Mouse (Mus musculus) erythroblast, adult 5-6 weeks (primary cell): Measurements from ENCODE around the gene Cyth3. TPM values are rescaled to one million over a fixed set of nuclear protein-coding genes. Genes with fewer than 3 reads are reported as not detected.

Experiments used
- ATAC-seq: replicated peaks from 2 replicates; pipeline ENCODE4 v1.8.0; 2016; ENCODE audit warnings: moderate number of reproducible peaks, mild to moderate bottlenecking, moderate TSS enrichment, inconsistent platforms; ENCODE audit not compliant: poor library complexity, low FRiP score, severe bottlenecking
- total RNA-seq, 2 experiments: library from RNA; stranded (forward) in 1 of 2; stranded (reverse) in 1 of 2; fragments of 150-400 nt in 1 of 2; fragments of 200-764, 138-1000 nt in 1 of 2; gene quantifications; 2 replicates each; pipeline versions ENCODE4 v1.2.3 to v1.2.4; 2015 to 2017; ENCODE audit warnings: low replicate concordance in 2 of 2

Cyth3 gene
- total RNA-seq, 2 experiments from 2014 or later: 106 to 145 TPM

DNA sequence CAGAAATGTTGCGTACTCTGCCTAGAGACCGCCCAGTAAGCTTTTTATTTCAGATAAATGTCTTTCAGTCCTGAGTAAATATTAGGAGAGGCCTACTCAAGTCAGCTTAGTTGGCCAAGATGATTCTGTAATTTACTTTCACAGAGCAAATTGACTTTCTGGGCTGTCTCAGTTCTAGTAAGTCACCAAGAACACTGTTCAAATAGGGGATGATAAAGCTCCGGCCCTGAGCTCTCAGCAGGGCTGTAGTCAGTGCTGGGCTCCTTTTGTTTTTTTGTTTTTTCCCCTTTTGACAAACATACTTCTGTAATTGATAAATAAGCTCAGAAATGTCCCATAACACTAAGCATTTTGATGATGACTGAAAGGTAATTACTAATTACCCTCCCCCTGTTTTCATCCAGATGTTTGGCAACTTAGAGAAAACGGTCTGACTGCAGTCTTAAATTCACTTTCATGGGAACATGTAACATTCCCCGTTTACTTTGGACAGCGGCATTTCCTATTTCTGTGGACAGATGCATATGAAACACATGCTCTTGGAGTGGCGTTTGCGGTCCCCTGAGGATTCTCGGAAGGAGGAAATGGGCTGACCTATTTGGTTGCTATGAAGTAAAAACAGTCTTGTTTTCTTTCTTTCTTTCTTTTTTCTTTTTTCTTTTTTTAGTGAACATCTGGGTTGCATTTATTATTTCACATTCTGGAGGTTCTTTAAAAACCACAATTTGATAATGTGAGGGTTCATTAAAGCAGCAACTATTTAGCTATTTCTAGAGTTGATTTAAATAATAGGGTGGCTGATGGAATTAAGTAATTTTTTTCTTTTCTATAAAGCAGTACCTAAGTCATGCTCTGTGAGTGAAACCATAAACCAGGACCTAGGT, 10.7 kb downstream of the Cyth3 start:
- ATAC-seq: 0 out of 2 replicates have a peak, but pooled peaks have one; percentile 27

GRCm38 (mm10) chr5:143633558-143633871, 11.3 kb downstream of the Cyth3 start:
- peak; percentile 81 for ATAC-seq

GRCm38 (mm10) chr5:143633877-143634276, 11.6 kb downstream of the Cyth3 start:
- ATAC-seq: no peak

DNA sequence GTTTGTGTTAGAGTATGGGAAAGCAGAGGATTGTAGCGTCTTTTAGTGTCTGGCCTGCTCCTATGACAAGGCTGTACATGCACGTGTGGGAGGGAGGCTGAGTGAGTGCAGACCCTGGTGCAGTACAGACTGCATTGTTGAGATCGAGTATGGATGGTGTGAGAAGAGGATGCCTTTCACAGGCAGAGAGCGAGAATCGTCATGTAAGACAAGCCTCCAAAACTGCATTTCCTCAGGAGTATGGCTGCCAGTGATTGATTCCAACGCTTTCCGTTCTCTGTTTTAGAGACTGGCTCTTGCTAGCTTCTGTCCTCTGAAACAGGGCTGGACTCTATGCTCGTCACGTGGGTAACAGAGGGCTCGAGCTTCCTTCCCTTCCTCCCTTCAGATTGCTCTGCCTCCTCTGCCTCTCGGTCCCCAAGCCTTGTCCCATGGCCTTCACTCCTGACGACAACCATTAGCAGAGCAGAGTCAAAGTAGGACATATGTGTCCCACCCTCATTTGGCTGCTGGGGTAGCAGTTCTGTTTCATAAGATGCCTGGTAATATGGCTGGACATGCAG, 12.4 kb downstream of the Cyth3 start:
- ATAC-seq: no peak

GRCm38 (mm10) chr5:143635358-143635757, 13.1 kb downstream of the Cyth3 start:
- ATAC-seq: no peak

- no peak for ATAC-seq
Observed at GRCm38 (mm10) chr5:143636173-143636572, 13.9 kb downstream of the Cyth3 start.

DNA sequence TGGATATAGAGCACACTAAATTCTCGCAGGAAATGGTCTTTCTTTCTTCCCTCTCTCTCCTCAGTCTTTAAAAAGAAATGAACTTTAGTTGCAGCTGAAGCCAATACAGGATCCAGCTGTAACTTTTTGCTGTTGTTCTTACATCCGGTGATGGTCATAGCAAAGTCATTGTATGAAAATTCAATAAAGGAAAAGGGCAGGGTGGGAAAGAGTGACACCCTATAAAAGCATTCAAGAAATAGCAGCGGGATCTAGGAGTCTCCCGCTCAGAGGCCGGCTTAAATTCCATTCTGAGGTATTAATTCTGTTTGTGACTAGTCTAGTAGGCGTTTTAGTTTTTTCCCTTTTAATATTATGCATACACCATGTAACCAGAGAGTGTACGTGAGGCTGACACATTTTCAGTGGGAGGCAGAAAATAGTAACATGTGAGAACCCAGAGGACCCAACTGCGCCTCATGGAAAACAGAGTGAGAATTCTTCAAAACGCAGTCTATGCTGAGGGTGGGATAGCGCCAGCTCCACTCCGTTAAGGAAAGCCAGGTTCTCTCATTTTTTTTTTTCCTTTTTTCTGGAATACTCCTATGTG, 15.7 kb downstream of the Cyth3 start:
- no peak for ATAC-seq

- ATAC-seq: 0 out of 2 replicates have a peak, but pooled peaks have one; percentile 10
Observed at GRCm38 (mm10) chr5:143638516-143639270, 16.4 kb downstream of the Cyth3 start.

DNA sequence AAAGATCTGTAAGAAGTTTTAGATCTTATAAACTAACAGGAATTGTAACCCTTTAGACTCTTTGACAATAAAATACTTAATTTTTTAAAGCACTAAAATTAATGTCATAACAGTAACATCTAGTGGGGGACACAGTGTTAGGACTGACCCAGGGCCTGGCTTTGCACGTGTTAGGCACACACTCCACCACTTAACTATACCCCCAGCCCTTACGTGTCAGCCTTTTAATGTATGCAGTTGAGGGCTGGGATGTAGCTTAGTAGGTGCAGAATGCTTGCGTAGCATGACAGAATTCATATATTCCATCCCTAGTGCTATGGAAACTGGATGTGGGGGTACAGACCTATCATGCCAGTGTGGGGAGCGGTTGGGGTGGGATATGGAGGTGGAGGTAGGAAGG, 17.1 kb downstream of the Cyth3 start:
- peak; percentile 14 for ATAC-seq

DNA sequence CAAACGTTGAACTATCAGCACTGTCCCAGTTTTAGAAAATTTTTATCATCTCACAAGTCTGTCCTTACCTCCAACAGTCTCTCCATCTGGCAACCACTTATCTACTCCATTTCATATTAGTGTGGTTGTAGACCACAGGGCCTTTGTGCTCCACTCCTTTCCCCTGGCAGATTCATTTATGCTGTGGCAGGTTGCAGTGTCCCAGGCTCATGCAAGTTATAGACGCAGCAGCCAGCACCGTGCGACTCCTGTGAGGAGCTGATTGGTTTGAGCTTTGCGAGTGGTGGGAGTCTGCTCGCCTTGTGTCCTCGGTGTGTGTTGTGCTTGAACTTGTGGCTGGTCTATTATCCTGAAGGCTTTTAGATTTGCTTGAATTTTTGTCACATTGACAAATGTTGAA, 17.6 kb downstream of the Cyth3 start:
- ATAC-seq: peak; percentile 34

DNA sequence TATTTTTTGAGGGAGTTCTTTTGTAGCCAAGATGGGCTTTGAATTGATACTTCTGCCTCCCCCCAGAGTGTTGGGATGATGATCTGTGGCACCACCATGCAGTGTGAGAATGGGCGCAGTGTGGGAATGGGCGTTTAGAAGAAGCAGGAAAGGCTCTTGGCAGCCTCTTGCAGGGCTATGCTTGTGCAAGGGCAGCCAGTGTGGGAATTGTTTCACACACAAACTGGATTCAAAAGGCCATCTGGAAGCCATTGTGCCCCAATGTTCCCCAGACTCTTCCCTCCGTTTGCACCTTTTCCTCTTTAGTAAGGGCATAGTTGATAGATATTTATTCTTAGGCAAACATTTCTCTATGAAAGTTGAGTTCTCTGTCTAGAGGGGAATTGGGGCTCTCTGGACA, 19.3 kb downstream of the Cyth3 start:
- ATAC-seq: no peak

DNA sequence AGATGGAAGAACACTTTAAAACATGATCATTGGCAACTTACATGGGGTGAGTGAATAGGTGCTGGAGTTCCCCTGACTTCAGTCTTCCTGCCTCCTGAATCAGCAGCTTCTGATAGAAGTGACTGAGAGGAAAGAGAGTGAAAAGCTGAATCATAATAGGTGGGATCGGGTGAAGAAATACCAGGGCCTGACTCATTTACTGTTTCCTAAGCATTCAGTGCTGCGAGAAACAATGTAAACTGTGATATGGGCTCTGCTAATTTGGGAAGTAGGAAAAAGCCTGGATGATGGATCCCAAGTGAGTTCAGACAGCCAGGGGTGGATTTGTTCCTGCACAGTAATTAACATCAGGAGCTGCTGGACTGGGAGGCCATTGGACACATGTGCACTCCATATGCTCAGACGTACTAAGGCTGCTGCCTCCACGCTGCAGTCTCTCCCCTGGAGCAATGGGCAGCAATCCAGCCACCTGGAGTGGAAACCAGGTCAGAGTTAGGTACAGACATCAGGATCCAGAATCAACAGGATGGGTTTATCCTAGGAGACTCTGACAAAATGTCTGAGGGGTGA, 20.1 kb downstream of the Cyth3 start:
- no peak for ATAC-seq

DNA sequence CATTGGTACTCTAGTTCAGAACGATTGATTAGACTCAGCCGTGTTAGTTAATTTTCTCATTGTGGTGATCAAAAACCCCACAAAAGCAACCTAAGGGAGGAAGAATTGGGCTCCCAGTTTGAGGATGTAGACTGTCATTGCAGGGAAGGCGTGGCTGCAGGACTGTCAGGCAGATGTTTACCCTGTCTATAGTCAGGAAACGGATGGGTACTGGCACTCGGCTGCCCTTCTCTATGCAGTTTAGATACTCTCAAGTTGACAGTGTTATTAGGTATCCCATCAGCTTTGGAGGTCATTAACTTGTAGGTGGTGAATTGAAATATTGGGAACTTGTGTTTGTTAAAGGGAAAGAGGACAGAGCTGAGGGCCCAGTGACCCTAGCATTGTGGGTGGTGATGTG, 23.7 kb downstream of the Cyth3 start:
- peak; percentile 71 for ATAC-seq

- ATAC-seq: peak; percentile 71
Observed at GRCm38 (mm10) chr5:143647412-143647811, 25.2 kb downstream of the Cyth3 start.

DNA sequence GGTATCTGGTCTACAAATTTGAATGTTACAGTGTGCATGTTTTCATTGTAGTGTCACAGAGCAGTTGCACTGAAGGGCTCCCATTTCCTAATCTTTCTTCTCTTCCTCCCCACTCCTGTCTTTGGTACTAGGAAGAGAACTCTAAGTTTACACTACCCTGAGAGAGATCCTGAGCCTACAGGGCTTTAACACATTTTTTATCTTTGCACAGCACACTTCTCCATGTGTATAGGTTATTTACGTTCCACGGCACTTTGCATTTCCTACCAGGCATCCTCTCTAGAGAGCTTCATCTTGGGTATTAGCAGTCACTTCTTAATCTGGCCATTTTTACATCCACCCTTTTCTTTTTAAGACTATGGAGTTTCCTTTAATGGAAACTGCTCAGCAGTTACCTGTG, 25.8 kb downstream of the Cyth3 start:
- peak; percentile 75 for ATAC-seq

GRCm38 (mm10) chr5:143649168-143649567, 26.9 kb downstream of the Cyth3 start:
- ATAC-seq: no peak

DNA sequence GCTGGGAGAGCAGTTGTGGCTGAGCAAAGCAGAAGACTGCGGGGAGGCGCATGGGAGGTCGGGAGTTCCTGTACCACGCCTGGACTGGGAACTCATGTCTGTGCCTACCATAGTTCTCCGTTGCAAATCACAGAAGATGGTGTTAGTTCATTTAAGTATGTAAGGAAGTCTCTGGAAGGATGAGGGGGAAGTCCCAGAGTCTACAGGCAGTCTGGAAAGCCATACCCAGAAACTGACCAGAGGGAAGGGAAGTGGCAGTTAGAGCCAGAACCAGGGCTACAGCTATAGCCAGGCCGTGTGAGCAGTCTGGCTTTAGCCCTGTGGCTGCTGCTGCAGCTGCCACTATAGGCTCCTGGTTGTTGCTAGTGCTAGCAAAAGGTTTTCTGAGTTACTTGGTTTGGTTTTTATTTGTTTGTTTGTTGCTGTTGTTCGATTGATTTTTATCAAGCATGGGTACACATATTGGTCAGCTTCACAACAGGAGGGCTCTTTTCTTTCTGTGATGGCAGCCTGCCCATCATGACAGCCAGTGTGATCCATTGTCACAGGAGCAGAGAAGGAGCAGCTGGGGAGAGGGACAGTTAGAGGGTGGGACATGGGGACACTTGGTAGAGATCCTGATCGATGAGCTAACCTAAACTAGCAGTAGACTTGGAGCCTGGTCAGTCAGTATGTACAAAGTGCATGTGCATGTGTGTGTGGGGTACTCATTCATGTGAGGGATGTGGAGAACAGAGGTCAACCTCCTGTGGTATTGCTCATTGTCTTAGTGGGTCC, 29.8 kb downstream of the Cyth3 start:
- ATAC-seq: no peak

- no peak for ATAC-seq
Observed at GRCm38 (mm10) chr5:143653497-143653896, 31.2 kb downstream of the Cyth3 start.
